Mouse (Mus musculus): Measurements from ENCODE around the gene Kcnq2.

DNA sequence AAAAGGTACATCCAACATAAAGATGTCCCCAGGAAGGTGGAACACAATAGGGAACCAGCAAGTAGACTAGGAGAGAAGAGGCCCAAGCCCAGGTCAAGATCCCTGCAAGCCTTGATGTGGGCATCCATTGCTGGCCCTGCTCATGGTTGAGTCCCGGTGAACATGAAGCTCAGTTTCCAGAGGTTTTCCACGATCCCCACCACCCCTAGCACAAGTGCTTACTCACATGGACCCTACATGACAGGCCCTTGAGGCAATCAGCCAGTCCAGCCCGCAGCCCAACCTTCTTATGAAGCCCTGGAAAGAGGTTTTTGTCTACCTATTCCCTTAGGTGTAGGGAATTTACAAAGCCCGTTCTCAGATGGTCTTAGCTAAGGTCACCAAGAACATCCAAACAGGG lies 22.1 kb upstream of the Kcnq2 start:
- TF ChIP-seq MAX (IDR thresholded peaks at IDR 0.05) (no peak), MYOG (IDR thresholded peaks at IDR 0.05; ENCODE audit: control insufficient read depth, extremely low read depth, insufficient read length) (no peak), CTCF (IDR thresholded peaks at IDR 0.05; ENCODE audit: control insufficient read depth, insufficient read depth, insufficient read length) (no peak), USF1 (IDR thresholded peaks at IDR 0.05; ENCODE audit: low read depth) (no peak), CEBPB (IDR thresholded peaks at IDR 0.05; ENCODE audit: low read depth) (no peak), MYOD1 (IDR thresholded peaks at IDR 0.05; ENCODE audit: control insufficient read depth, insufficient read length, low read depth) (no peak), FOSL1 (IDR thresholded peaks at IDR 0.05; ENCODE audit: insufficient read depth, low read length, poor library complexity, severe bottlenecking) (no peak)
